Mouse (Mus musculus): ENCODE measurements around the gene Fbxo34.

GRCm38 (mm10) chr14:47477711-47478110, 27.5 kb downstream of the Fbxo34 start:
- TF ChIP-seq POLR2A (IDR thresholded peaks at IDR 0.05; ENCODE audit: extremely low read depth, insufficient read depth, low read length) (no peak), CTCF (IDR thresholded peaks at IDR 0.05; ENCODE audit: low read depth, low read length) (no peak)
